Mouse (Mus musculus): ENCODE measurements around the gene Pbrm1.

Gene Pbrm1

GRCm38 (mm10) chr14:31079313-31080028 lies 60.5 kb downstream of the Pbrm1 start:
- in situ Hi-C loops (cut with MboI, MseI): loop anchor here (5.0 kb wide), 1 partner anchor 42 kb away; no protein-coding TSS in a partner anchor

GRCm38 (mm10) chr14:31081147-31081546 lies 62.2 kb downstream of the Pbrm1 start:
- in situ Hi-C loops (cut with MboI, MseI): no loop called here

- in situ Hi-C loops (cut with MboI, MseI): no loop called here
These were observed 68.5 kb downstream of the Pbrm1 start for GRCm38 (mm10) chr14:31087433-31087832.

GRCm38 (mm10) chr14:31088515-31088914 lies 69.6 kb downstream of the Pbrm1 start:
- in situ Hi-C loops (cut with MboI, MseI): no loop called here

- in situ Hi-C loops (cut with MboI, MseI): no loop called here
These were observed 71.0 kb downstream of the Pbrm1 start for GRCm38 (mm10) chr14:31089918-31090317.

GRCm38 (mm10) chr14:31105156-31105555 lies 86.2 kb downstream of the Pbrm1 start:
- in situ Hi-C loops (cut with MboI, MseI): no loop called here

GRCm38 (mm10) chr14:31110613-31111012 lies 91.7 kb downstream of the Pbrm1 start:
- in situ Hi-C loops (cut with MboI, MseI): no loop called here

GRCm38 (mm10) chr14:31112187-31112586 lies 93.2 kb downstream of the Pbrm1 start:
- in situ Hi-C loops (cut with MboI, MseI): no loop called here

- in situ Hi-C loops (cut with MboI, MseI): no loop called here
These were observed 95.1 kb downstream of the Pbrm1 start for GRCm38 (mm10) chr14:31114011-31114410.

GRCm38 (mm10) chr14:31115522-31115921 lies 96.6 kb downstream of the Pbrm1 start:
- in situ Hi-C loops (cut with MboI, MseI): no loop called here

- in situ Hi-C loops (cut with MboI, MseI): no loop called here
These were observed 106.5 kb downstream of the Pbrm1 start for GRCm38 (mm10) chr14:31125106-31126075.

GRCm38 (mm10) chr14:31126826-31127225 lies 107.9 kb downstream of the Pbrm1 start:
- in situ Hi-C loops (cut with MboI, MseI): no loop called here

- in situ Hi-C loops (cut with MboI, MseI): no loop called here
These were observed 109.3 kb downstream of the Pbrm1 start for GRCm38 (mm10) chr14:31128101-31128825.

GRCm38 (mm10) chr14:31128826-31129219 lies 109.9 kb downstream of the Pbrm1 start, which contains the start of gene Smim4:
Smim4 (minus strand) TSS chr14:31128956.
- in situ Hi-C loops (cut with MboI, MseI): no loop called here

GRCm38 (mm10) chr14:31129326-31130235 lies 110.6 kb downstream of the Pbrm1 start:
- in situ Hi-C loops (cut with MboI, MseI): no loop called here

GRCm38 (mm10) chr14:31130236-31131220 lies 111.6 kb downstream of the Pbrm1 start, which contains the start of gene Nt5dc2:
Nt5dc2 (plus strand) TSS chr14:31131053.
- in situ Hi-C loops (cut with MboI, MseI): no loop called here

- in situ Hi-C loops (cut with MboI, MseI): no loop called here
These were observed 112.4 kb downstream of the Pbrm1 start for GRCm38 (mm10) chr14:31131272-31131821.

- in situ Hi-C loops (cut with MboI, MseI): no loop called here
These were observed 113.1 kb downstream of the Pbrm1 start for GRCm38 (mm10) chr14:31132031-31132430.

GRCm38 (mm10) chr14:31132491-31132975 lies 113.6 kb downstream of the Pbrm1 start:
- in situ Hi-C loops (cut with MboI, MseI): no loop called here
